Mouse (Mus musculus) spleen, adult 12 weeks (tissue): ENCODE data around the gene Clasrp.

Experiments used
- DNase-seq: peaks from one replicate; pipeline ENCODE4 v3.0.0; 2022; ENCODE audit warnings: low spot score

Gene Clasrp

GRCm38 (mm10) chr7:19603849-19604605 lies at the start of gene Clasrp:
Gene Clasrp, minus strand, starts transcription at chr7:19604486.
- peak; percentile 88 for DNase-seq

- no peak for DNase-seq
Observed at GRCm38 (mm10) chr7:19652614-19653013, 48.3 kb upstream of the Clasrp start.

GRCm38 (mm10) chr7:19651063-19651786 lies 46.9 kb upstream of the Clasrp start:
- no peak for DNase-seq

- DNase-seq = no peak
Observed at GRCm38 (mm10) chr7:19641223-19641622, 36.9 kb upstream of the Clasrp start.

- no peak for DNase-seq
Observed at GRCm38 (mm10) chr7:19635074-19635827, 31.0 kb upstream of the Clasrp start.

- no peak for DNase-seq
Observed at GRCm38 (mm10) chr7:19634591-19634990, 30.3 kb upstream of the Clasrp start.

- no peak for DNase-seq
Observed at GRCm38 (mm10) chr7:19633855-19634254, 29.6 kb upstream of the Clasrp start.

- DNase-seq = no peak
Observed at GRCm38 (mm10) chr7:19633197-19633596, 28.9 kb upstream of the Clasrp start.

- no peak for DNase-seq
Observed at GRCm38 (mm10) chr7:19632720-19633119, 28.4 kb upstream of the Clasrp start.

GRCm38 (mm10) chr7:19632275-19632674 lies 28.0 kb upstream of the Clasrp start:
- no peak for DNase-seq

- peak; percentile 79 for DNase-seq
Observed at GRCm38 (mm10) chr7:19629361-19629734, 25.1 kb upstream of the Clasrp start, which contains the start of gene Relb. Gene Relb, minus strand, starts transcription at chr7:19629438.

GRCm38 (mm10) chr7:19628536-19629360 lies 24.5 kb upstream of the Clasrp start:
- peak; percentile 85 for DNase-seq

GRCm38 (mm10) chr7:19628192-19628535 lies 23.9 kb upstream of the Clasrp start:
- DNase-seq = no peak

- DNase-seq = no peak
Observed at GRCm38 (mm10) chr7:19627721-19628120, 23.4 kb upstream of the Clasrp start.

GRCm38 (mm10) chr7:19623433-19623832 lies 19.1 kb upstream of the Clasrp start:
- no peak for DNase-seq

- no peak for DNase-seq
Observed at GRCm38 (mm10) chr7:19622241-19622640, 18.0 kb upstream of the Clasrp start.

- DNase-seq = no peak
Observed at GRCm38 (mm10) chr7:19620811-19621210, 16.5 kb upstream of the Clasrp start.

- DNase-seq = peak; percentile 34
Observed at GRCm38 (mm10) chr7:19619004-19619801, 14.9 kb upstream of the Clasrp start.

- peak; percentile 30 for DNase-seq
Observed at GRCm38 (mm10) chr7:19615036-19615577, 10.8 kb upstream of the Clasrp start.

GRCm38 (mm10) chr7:19610969-19611368 lies 6.7 kb upstream of the Clasrp start:
- DNase-seq = no peak
